Mouse (Mus musculus) erythroblast, embryonic 14.5 days (primary cell): ENCODE data around the gene Phc3. TPM values are rescaled to one million over a fixed set of nuclear protein-coding genes. Genes with fewer than 3 reads are reported as not detected.
"Not testable (repeated sequence)": the region's sequence is repeated elsewhere in the genome, so short reads cannot be mapped to it uniquely, and the experiment has no call there.

Experiments used
- H3K27me3 ChIP-seq: 2 replicates; pipeline ENCODE4 v1.6.1; 2012; ENCODE audit warnings: inconsistent platforms; ENCODE audit not compliant: control insufficient read depth
- H3K36me3 ChIP-seq: 2 replicates; pipeline ENCODE4 v1.6.1; 2012; ENCODE audit warnings: mild to moderate bottlenecking, inconsistent platforms; ENCODE audit not compliant: control insufficient read depth
- H3K4me1 ChIP-seq: 2 replicates; pipeline ENCODE4 v1.6.1; 2012; ENCODE audit warnings: inconsistent platforms; ENCODE audit not compliant: control insufficient read depth
- H3K4me3 ChIP-seq: replicated peaks from 2 replicates; pipeline ENCODE3; 2012; ENCODE audit warnings: moderate library complexity, mild to moderate bottlenecking, inconsistent platforms
- H3K9me3 ChIP-seq: 2 replicates; pipeline ENCODE4 v1.6.1; 2012; ENCODE audit warnings: low read length, inconsistent platforms, mixed read lengths; ENCODE audit not compliant: control insufficient read depth
- GATA1 ChIP-seq: IDR thresholded peaks from 2 replicates; pipeline ENCODE4 v1.6.1; 2012; ENCODE audit warnings: low read length, inconsistent platforms, mixed read lengths
- TAL1 ChIP-seq: IDR thresholded peaks from 3 replicates; pipeline ENCODE4 v1.6.1; 2012; ENCODE audit warnings: low read length, inconsistent platforms, mixed read lengths
- polyA plus RNA-seq: library from polyadenylated mRNA; stranded (reverse); fragments of >175 nt; gene quantifications from 2 replicates; pipeline ENCODE4 v1.2.3, GENCODE M21; 2012

Gene Phc3
- polyA plus RNA-seq, 1 experiment = 0.08 TPM

- no peak overlapping the region for H3K4me3 ChIP-seq
- TF ChIP-seq TAL1 (no peak), GATA1 (no peak)
- H3K4me1 ChIP-seq = no peaks in the 10 kb centered on the region
- H3K36me3 ChIP-seq = no peaks in the 10 kb centered on the region
- H3K27me3 ChIP-seq = no peaks in the 10 kb centered on the region
- H3K9me3 ChIP-seq = no peaks in the 10 kb centered on the region
Measured at GRCm38 (mm10) chr3:30863712-30864435, 105.3 kb downstream of the Phc3 start.

- Histone ChIP-seq H3K9me3 (no peaks in the 10 kb centered on the region), H3K27me3 (peaks cover 16% of the 10 kb centered on the region), H3K4me1 (peaks cover 7% of the 10 kb centered on the region), H3K36me3 (no peaks in the 10 kb centered on the region), H3K4me3 (no peak overlapping the region)
- TF ChIP-seq GATA1 (no peak), TAL1 (no peak)
Measured at GRCm38 (mm10) chr3:30860705-30861104, 108.5 kb downstream of the Phc3 start.

- H3K4me3 ChIP-seq, H3K9me3 ChIP-seq, H3K36me3 ChIP-seq: not testable (repeated sequence)
- Histone ChIP-seq H3K27me3 (peaks cover 28% of the 10 kb centered on the region), H3K4me1 (peaks cover 11% of the 10 kb centered on the region)
Measured at GRCm38 (mm10) chr3:30859599-30859998, 109.6 kb downstream of the Phc3 start.

- Histone ChIP-seq H3K4me1 (peaks cover 11% of the 10 kb centered on the region), H3K4me3 (peak within 1 kb of the TSS; percentile 62), H3K27me3 (peaks cover 41% of the 10 kb centered on the region), H3K9me3 (no peaks in the 10 kb centered on the region), H3K36me3 (no peaks in the 10 kb centered on the region)
- TF ChIP-seq GATA1 (no peak), TAL1 (no peak)
Measured at GRCm38 (mm10) chr3:30855604-30856458, 113.4 kb downstream of the Phc3 start, which contains the start of gene Gpr160. Gpr160 (plus strand) TSS chr3:30855950.

- peaks cover 11% of the 10 kb centered on the region for H3K4me1 ChIP-seq
- TF ChIP-seq GATA1 = no peak
- H3K9me3 ChIP-seq = no peaks in the 10 kb centered on the region
- no peaks in the 10 kb centered on the region for H3K36me3 ChIP-seq
- H3K27me3 ChIP-seq = peaks cover 41% of the 10 kb centered on the region
- no peak overlapping the region for H3K4me3 ChIP-seq
Measured at GRCm38 (mm10) chr3:30853596-30853995, 115.6 kb downstream of the Phc3 start.

GRCm38 (mm10) chr3:30851422-30851821 lies 117.8 kb downstream of the Phc3 start:
- H3K4me3 ChIP-seq = no peak overlapping the region

More at GRCm38 (mm10) chr3:30851422-30851821, 117.8 kb downstream of the Phc3 start:
- TF ChIP-seq GATA1 = no peak
- H3K36me3 ChIP-seq = no peaks in the 10 kb centered on the region
- H3K4me1 ChIP-seq = peaks cover 11% of the 10 kb centered on the region
- H3K27me3 ChIP-seq = peaks cover 32% of the 10 kb centered on the region
- H3K9me3 ChIP-seq = no peaks in the 10 kb centered on the region

Other genes starting within 250 kb of the Phc3 start
- not detected in 2 replicates for gene Samd7, start 223.1 kb downstream of the Phc3 start, polyA plus RNA-seq
- 9.4 and 10.1 TPM in 2 replicates for gene Sec62, start 176.5 kb downstream of the Phc3 start, polyA plus RNA-seq
- gene Gpr160, start 113.5 kb downstream of the Phc3 start, polyA plus RNA-seq = 0.01 TPM in 1 of 2 replicates, not detected in the other
- 0.02 and 0.10 TPM in 2 replicates for gene Prkci, start 26.3 kb upstream of the Phc3 start, polyA plus RNA-seq
- gene Skil, start 125.6 kb upstream of the Phc3 start, polyA plus RNA-seq = 0.15 and 0.19 TPM in 2 replicates
- not detected in 2 replicates for gene Cldn11, start 180.5 kb upstream of the Phc3 start, polyA plus RNA-seq